Mouse (Mus musculus): ENCODE results near the gene Nprl2. TPM values are rescaled to one million over a fixed set of nuclear protein-coding genes. Genes with fewer than 3 reads are reported as not detected.
A peak's percentile ranks its signal among the peaks of the same experiment; 100 is the strongest.
"Not testable (repeated sequence)": the region's sequence is repeated elsewhere in the genome, so short reads cannot be mapped to it uniquely, and the experiment has no call there.

Gene Nprl2
- polyA plus RNA-seq, 1 experiment from 2014 or later, result 12.1 TPM

DNA sequence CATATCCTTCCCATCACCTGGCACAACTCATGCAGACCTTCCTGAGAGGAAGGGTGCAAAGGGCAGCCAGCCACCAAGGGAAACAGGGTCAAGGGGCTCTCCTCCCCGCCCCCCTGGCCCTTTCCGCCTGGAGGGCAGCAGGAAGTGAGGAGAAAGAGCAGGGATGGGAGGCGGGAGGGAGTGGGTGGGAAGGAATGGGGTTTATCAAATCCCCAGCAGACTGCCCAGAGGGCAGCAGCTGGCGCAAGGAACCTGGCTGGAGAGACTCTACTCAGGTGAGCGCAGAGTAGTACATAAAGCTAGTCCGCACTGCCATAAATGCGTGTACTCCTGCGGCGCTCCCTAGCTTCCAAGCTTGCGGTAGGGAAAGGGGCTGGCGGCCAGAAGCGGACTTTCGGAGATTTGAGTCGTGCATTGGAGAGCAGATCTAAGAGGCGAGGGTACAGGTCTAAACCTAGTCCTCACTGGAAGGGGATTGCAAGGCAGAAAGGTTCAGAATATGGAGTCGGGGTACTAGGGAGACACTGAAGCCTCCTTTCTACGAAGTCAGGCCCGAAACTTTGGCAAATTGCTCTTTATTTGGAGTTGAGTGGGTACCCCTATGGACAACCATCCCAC, 25.8 kb downstream of the Nprl2 start, which contains the start of gene Hyal2:
Gene Hyal2 (plus strand): TSS at position 244 of the 618 bp plus-strand sequence.
- no peak for ATAC-seq (ENCODE audit: low read depth)
- WGBS (ENCODE audit: insufficient replicate concordance), result 43% methylated on average over 18 of the region's 18 CpGs
- peak within 1 kb of the TSS; percentile 74 for H3K4me3 ChIP-seq (ENCODE audit: low read depth, low read length)
- peak within 1 kb of the TSS; percentile 81 for H3K4me2 ChIP-seq (ENCODE audit: low read depth, low read length)
- no peaks in the 10 kb centered on the region for H3K9me3 ChIP-seq (replicated peaks; ENCODE audit: control insufficient read depth, low read length)
- no peaks in the 10 kb centered on the region for H3K27me3 ChIP-seq (ENCODE audit: control insufficient read depth, insufficient read depth, low read depth, low read length)
- peak within 1 kb of the TSS; percentile 92 for H3K27ac ChIP-seq (ENCODE audit: low read length)
- peaks cover 4% of the 10 kb centered on the region for H3K36me3 ChIP-seq (ENCODE audit: control insufficient read depth, insufficient read depth)
- H3K4me1 ChIP-seq (ENCODE audit: control insufficient read depth, low read depth, low read length), result peaks cover 73% of the 10 kb centered on the region
- H3K9ac ChIP-seq (ENCODE audit: low read depth, low read length), result peak within 1 kb of the TSS; percentile 80

DNA sequence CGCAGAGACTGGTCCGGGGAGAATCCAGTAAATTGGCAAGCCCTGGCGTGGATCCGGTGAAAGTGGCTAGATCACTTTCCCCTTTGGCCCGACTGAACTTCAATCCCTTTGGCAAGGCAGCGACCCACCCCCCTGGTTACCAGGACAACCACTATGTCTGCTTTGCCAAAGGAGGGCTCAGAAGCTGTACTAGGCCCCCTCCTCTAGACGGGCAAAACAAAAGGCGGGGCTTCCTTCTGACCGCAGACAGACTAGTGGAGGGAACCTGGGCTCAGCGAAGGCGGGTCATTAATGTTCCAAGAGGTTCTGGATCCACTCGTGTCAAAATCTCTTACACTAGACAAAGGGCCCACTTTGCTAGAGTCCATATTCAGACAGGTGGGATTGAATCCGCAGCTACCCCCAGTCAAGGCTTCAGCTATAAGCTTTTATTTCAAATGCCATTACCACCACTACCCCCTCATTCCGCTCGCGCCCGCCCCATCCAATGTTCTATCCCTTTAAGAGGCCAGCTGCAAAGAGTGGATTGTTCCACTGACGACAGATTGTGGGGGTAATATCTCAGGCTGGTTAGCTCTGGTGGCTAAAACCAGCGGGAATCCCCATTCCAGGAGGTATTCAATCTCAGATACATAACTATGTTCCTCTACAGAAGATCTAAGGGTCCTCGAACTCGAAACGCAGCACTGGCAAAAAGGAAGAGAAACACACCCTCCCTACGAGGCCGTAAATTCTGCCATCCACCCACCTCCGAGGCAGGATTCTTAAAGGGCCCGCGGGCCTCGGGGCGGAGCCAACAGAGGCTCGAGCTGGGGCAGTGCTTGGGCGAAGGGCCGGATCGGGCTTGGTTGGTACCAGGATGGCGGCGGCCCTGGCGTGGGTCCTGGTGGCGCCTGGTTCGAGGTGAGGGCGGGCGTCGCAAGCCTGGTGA, 26.6 kb downstream of the Nprl2 start:
- peak overlapping the region; percentile 81 for H3K4me2 ChIP-seq (ENCODE audit: low read depth, low read length)
- peak overlapping the region; percentile 74 for H3K4me3 ChIP-seq (ENCODE audit: low read depth, low read length)
- H3K9me3 ChIP-seq (replicated peaks; ENCODE audit: control insufficient read depth, low read length), result no peaks in the 10 kb centered on the region
- peak overlapping the region; percentile 80 for H3K9ac ChIP-seq (ENCODE audit: low read depth, low read length)
- peak overlapping the region; percentile 92 for H3K27ac ChIP-seq (ENCODE audit: low read length)
- H3K36me3 ChIP-seq (ENCODE audit: control insufficient read depth, insufficient read depth), result peaks cover 4% of the 10 kb centered on the region
- no peaks in the 10 kb centered on the region for H3K27me3 ChIP-seq (ENCODE audit: control insufficient read depth, insufficient read depth, low read depth, low read length)
- ATAC-seq (ENCODE audit: low read depth), result peak; percentile 76
- under 1% methylated on average over 41 of the region's 41 CpGs for WGBS (ENCODE audit: insufficient replicate concordance)
- H3K4me1 ChIP-seq (ENCODE audit: control insufficient read depth, low read depth, low read length), result peaks cover 75% of the 10 kb centered on the region

DNA sequence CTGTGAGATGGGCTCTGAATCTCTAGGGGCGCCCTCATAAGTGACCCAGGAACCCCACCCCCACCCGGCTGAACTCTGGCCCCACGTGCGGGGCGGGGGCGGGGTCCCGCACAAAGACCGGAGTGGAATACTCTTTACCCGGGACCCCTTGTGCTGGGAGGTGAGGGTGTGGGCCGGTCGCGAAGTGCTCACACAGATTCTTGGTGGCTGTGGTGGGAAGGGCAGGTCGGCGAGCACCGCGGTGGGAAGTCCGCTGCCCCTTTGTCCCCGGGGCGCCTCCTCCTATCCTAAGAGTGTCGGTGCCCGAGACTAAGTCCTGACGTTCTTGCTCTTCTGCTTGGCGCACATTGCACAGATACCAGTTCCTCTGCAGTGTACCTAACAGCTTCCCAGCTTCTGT, 27.2 kb downstream of the Nprl2 start:
- Histone ChIP-seq H3K9ac (ENCODE audit: low read depth, low read length) (peak overlapping the region; percentile 80), H3K36me3 (ENCODE audit: control insufficient read depth, insufficient read depth) (peaks cover 4% of the 10 kb centered on the region), H3K27ac (ENCODE audit: low read length) (peak overlapping the region; percentile 92), H3K4me3 (ENCODE audit: low read depth, low read length) (peak overlapping the region; percentile 74), H3K4me2 (ENCODE audit: low read depth, low read length) (peak overlapping the region; percentile 81), H3K27me3 (ENCODE audit: control insufficient read depth, insufficient read depth, low read depth, low read length) (no peaks in the 10 kb centered on the region), H3K4me1 (ENCODE audit: control insufficient read depth, low read depth, low read length) (peaks cover 69% of the 10 kb centered on the region), H3K9me3 (replicated peaks; ENCODE audit: control insufficient read depth, low read length) (no peaks in the 10 kb centered on the region)
- WGBS (ENCODE audit: insufficient replicate concordance), result under 1% methylated on average over 23 of the region's 23 CpGs
- ATAC-seq (ENCODE audit: low read depth), result peak; percentile 2

DNA sequence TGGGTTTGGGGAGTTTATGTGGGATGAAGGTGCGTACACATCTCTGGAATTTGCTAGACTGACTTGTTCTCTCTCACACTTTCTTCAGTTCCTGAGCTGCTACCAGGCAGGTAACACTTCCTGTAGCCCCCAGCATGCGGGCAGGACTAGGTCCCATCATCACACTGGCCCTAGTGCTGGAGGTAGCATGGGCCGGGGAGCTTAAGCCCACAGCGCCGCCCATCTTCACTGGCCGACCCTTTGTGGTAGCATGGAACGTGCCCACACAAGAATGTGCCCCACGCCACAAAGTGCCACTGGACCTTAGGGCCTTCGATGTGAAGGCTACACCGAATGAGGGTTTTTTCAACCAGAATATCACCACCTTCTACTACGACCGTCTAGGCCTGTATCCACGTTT, 28.0 kb downstream of the Nprl2 start:
- WGBS (ENCODE audit: insufficient replicate concordance), result 61% methylated on average over 13 of the region's 13 CpGs

DNA sequence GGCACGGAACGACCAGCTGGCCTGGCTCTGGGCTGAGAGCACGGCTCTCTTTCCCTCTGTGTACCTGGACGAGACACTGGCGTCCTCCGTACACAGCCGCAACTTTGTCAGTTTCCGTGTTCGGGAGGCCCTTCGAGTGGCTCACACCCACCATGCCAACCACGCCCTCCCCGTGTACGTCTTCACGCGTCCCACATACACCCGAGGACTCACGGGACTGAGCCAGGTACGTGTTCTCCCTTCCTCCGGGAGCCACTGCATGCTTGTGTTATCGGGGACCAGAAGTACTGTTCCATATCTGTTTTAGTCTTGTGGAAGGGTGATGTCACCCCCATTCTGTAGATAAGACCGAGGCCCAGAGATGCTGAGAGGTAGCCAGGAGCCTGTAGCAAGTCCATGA, 28.8 kb downstream of the Nprl2 start:
- ATAC-seq (ENCODE audit: low read depth), result peak; percentile 69
- WGBS (ENCODE audit: insufficient replicate concordance), result 30% methylated on average over 21 of the region's 21 CpGs
- peaks cover 68% of the 10 kb centered on the region for H3K4me1 ChIP-seq (ENCODE audit: control insufficient read depth, low read depth, low read length)

More for the DNA sequence above, 28.0 kb downstream of the Nprl2 start:
- ATAC-seq (ENCODE audit: low read depth), result no peak
- Histone ChIP-seq H3K27me3 (ENCODE audit: control insufficient read depth, insufficient read depth, low read depth, low read length) (no peaks in the 10 kb centered on the region), H3K9me3 (replicated peaks; ENCODE audit: control insufficient read depth, low read length) (no peaks in the 10 kb centered on the region), H3K4me3 (ENCODE audit: low read depth, low read length) (peak overlapping the region; percentile 74), H3K4me1 (ENCODE audit: control insufficient read depth, low read depth, low read length) (peaks cover 67% of the 10 kb centered on the region), H3K4me2 (ENCODE audit: low read depth, low read length) (peak overlapping the region; percentile 81), H3K36me3 (ENCODE audit: control insufficient read depth, insufficient read depth) (peaks cover 4% of the 10 kb centered on the region), H3K27ac (ENCODE audit: low read length) (peak overlapping the region; percentile 92), H3K9ac (ENCODE audit: low read depth, low read length) (peak overlapping the region; percentile 80)

DNA sequence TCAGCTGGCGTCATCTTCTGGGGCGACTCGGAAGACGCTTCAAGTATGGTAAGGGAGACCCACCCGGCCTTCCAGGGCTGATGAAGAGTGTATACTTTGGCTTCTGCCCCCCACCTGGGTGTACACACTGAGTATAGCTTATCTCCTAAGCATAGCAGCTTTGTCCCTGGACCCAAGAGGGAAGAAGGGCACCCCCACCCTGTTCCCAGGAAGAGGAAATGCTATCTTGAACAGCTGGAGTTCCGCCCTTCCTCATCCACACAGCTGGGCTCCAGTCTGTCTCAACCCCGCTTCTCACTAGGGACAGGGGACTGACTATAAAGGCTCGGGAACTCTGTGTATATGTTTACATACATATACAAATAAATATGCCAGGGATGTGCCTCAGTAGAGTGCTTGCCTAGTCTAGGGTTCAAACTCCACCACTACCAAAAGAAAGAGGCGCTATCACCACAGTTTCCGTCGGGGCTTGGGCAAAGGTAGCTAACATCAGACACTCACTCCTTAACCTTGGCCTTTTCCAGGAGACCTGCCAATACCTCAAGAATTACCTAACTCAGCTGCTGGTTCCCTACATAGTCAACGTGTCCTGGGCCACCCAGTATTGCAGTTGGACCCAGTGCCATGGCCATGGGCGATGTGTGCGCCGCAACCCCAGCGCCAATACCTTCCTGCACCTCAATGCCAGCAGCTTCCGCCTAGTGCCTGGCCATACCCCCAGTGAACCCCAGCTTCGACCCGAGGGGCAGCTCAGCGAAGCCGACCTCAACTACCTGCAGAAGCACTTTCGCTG, 29.7 kb downstream of the Nprl2 start:
- Histone ChIP-seq H3K4me1 (ENCODE audit: control insufficient read depth, low read depth, low read length) (peaks cover 67% of the 10 kb centered on the region), H3K9ac (ENCODE audit: low read depth, low read length) (peak overlapping the region; percentile 80), H3K27ac (ENCODE audit: low read length) (peak overlapping the region; percentile 92), H3K36me3 (ENCODE audit: control insufficient read depth, insufficient read depth) (peaks cover 4% of the 10 kb centered on the region), H3K27me3 (ENCODE audit: control insufficient read depth, insufficient read depth, low read depth, low read length) (no peaks in the 10 kb centered on the region), H3K9me3 (replicated peaks; ENCODE audit: control insufficient read depth, low read length) (no peaks in the 10 kb centered on the region), H3K4me3 (ENCODE audit: low read depth, low read length) (peak overlapping the region; percentile 74), H3K4me2 (ENCODE audit: low read depth, low read length) (peak overlapping the region; percentile 81)
- ATAC-seq (ENCODE audit: low read depth), result peak; percentile 30
- WGBS (ENCODE audit: insufficient replicate concordance), result 72% methylated on average over 22 of the region's 22 CpGs

More for the DNA sequence above, 28.8 kb downstream of the Nprl2 start:
- Histone ChIP-seq H3K36me3 (ENCODE audit: control insufficient read depth, insufficient read depth) (peaks cover 4% of the 10 kb centered on the region), H3K4me2 (ENCODE audit: low read depth, low read length) (peak overlapping the region; percentile 81), H3K27ac (ENCODE audit: low read length) (peak overlapping the region; percentile 92), H3K4me3 (ENCODE audit: low read depth, low read length) (peak overlapping the region; percentile 74), H3K27me3 (ENCODE audit: control insufficient read depth, insufficient read depth, low read depth, low read length) (no peaks in the 10 kb centered on the region), H3K9ac (ENCODE audit: low read depth, low read length) (peak overlapping the region; percentile 80), H3K9me3 (replicated peaks; ENCODE audit: control insufficient read depth, low read length) (no peaks in the 10 kb centered on the region)

DNA sequence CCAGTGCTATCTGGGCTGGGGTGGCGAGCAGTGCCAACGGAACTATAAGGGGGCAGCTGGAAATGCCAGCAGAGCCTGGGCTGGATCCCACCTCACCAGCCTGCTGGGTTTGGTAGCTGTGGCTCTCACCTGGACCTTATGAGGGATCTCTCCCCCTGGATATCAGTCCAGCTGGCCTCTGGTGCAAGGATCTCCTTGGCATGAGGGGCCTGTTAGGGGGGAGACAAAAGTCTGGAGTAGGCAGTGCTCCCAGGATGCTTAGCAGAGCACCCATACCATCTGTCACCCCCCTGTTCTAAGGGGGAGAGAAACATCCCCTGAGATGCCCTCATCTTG, 30.3 kb downstream of the Nprl2 start:
- no peak overlapping the region for H3K4me3 ChIP-seq (ENCODE audit: low read depth, low read length)
- H3K36me3 ChIP-seq (ENCODE audit: control insufficient read depth, insufficient read depth), result peaks cover 4% of the 10 kb centered on the region
- peak overlapping the region; percentile 92 for H3K27ac ChIP-seq (ENCODE audit: low read length)
- H3K27me3 ChIP-seq (ENCODE audit: control insufficient read depth, insufficient read depth, low read depth, low read length), result no peaks in the 10 kb centered on the region
- peak overlapping the region; percentile 81 for H3K4me2 ChIP-seq (ENCODE audit: low read depth, low read length)
- H3K4me1 ChIP-seq (ENCODE audit: control insufficient read depth, low read depth, low read length), result peaks cover 67% of the 10 kb centered on the region
- H3K9me3 ChIP-seq (replicated peaks; ENCODE audit: control insufficient read depth, low read length), result no peaks in the 10 kb centered on the region
- peak overlapping the region; percentile 80 for H3K9ac ChIP-seq (ENCODE audit: low read depth, low read length)
- no peak for ATAC-seq (ENCODE audit: low read depth)
- WGBS (ENCODE audit: insufficient replicate concordance), result 86% methylated on average over 2 of the region's 2 CpGs

DNA sequence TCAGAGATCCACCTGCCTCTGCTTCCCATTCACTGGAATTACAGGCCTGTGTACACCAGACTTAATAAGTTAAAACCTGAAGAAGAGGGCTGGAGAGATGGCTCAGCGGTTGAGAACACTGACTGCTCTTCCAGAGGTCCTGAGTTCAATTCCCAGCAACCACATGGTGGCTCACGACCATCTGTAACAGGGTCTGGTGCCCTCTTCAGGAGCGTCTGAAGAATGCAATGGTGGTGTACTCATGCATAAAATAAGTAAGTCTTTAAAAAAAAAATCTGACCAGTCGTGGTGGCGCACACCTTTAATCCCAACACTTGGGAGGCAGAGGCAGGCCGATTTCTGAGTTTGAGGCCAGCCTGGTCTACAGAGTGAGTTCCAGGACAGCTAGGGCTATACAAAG, 31.7 kb downstream of the Nprl2 start:
- not testable (repeated sequence) for H3K27me3 ChIP-seq (ENCODE audit: control insufficient read depth, insufficient read depth, low read depth, low read length); H3K27ac ChIP-seq (ENCODE audit: low read length); H3K4me3 ChIP-seq (ENCODE audit: low read depth, low read length); H3K36me3 ChIP-seq (ENCODE audit: control insufficient read depth, insufficient read depth); H3K9me3 ChIP-seq (replicated peaks; ENCODE audit: control insufficient read depth, low read length); H3K9ac ChIP-seq (ENCODE audit: low read depth, low read length); H3K4me2 ChIP-seq (ENCODE audit: low read depth, low read length); ATAC-seq (ENCODE audit: low read depth)
- H3K4me1 ChIP-seq (ENCODE audit: control insufficient read depth, low read depth, low read length), result peaks cover 59% of the 10 kb centered on the region
- 76% methylated on average over 6 of the region's 6 CpGs for WGBS (ENCODE audit: insufficient replicate concordance)

All from liver, embryonic 16.5 days (tissue).